ENCODE assay signal across 8 mouse cellular contexts in genomic region chr8:110808495-110809472, GRCm38 (mm10). TPM values are rescaled to one million over a fixed set of nuclear protein-coding genes. Genes with fewer than 3 reads are reported as not detected.
DNase-seq lines count a peak whose midpoint lies in the region; ATAC-seq lines count a peak whose summit lies in the region.

No protein-coding gene starts in this region.

- H3K4me3 ChIP-seq in limb, embryonic 12.5 days (replicated peaks): no peak overlapping the region
- no peak overlapping the region for H3K4me3 ChIP-seq in limb, embryonic 10.5 days
- no peak overlapping the region for H3K4me3 ChIP-seq in stomach, embryonic 16.5 days (replicated peaks; ENCODE audit: low read length)
- no peak overlapping the region for H3K4me3 ChIP-seq in forebrain, embryonic 16.5 days (replicated peaks; ENCODE audit: low read length)

- no peaks in the 10 kb centered on the region for H3K27me3 ChIP-seq in limb, embryonic 12.5 days
- no peaks in the 10 kb centered on the region for H3K27me3 ChIP-seq in limb, embryonic 10.5 days (ENCODE audit: low read depth, poor library complexity, severe bottlenecking)
- H3K27me3 ChIP-seq in stomach, embryonic 16.5 days (ENCODE audit: control insufficient read depth, insufficient read depth, low read length): no peaks in the 10 kb centered on the region
- H3K27me3 ChIP-seq in forebrain, embryonic 16.5 days (replicated peaks; ENCODE audit: control insufficient read depth, insufficient read depth, low read length): no peaks in the 10 kb centered on the region

- H3K9ac ChIP-seq in limb, embryonic 12.5 days (replicated peaks): no peak overlapping the region
- H3K9ac ChIP-seq in stomach, embryonic 16.5 days (ENCODE audit: low read length): no peak overlapping the region
- no peak overlapping the region for H3K9ac ChIP-seq in forebrain, embryonic 16.5 days (replicated peaks; ENCODE audit: low read depth, low read length)

- H3K4me2 ChIP-seq in limb, embryonic 12.5 days: no peak overlapping the region
- H3K4me2 ChIP-seq in stomach, embryonic 16.5 days (ENCODE audit: low read depth, low read length): no peak overlapping the region
- no peak overlapping the region for H3K4me2 ChIP-seq in forebrain, embryonic 16.5 days (ENCODE audit: low read length)

- WGBS in limb, embryonic 12.5 days: 60% methylated on average over 13 of the region's 13 CpGs
- 60% methylated on average over 13 of the region's 13 CpGs for WGBS in limb, embryonic 10.5 days
- WGBS in stomach, embryonic 16.5 days: 43% methylated on average over 13 of the region's 13 CpGs
- 61% methylated on average over 13 of the region's 13 CpGs for WGBS in forebrain, embryonic 16.5 days

- H3K27ac ChIP-seq in limb, embryonic 12.5 days: 0 out of 2 replicates have a peak overlapping the region, but pooled peaks have one; percentile 53
- no peak overlapping the region for H3K27ac ChIP-seq in limb, embryonic 10.5 days
- peak overlapping the region; percentile 75 for H3K27ac ChIP-seq in stomach, embryonic 16.5 days (ENCODE audit: low read length)
- no peak overlapping the region for H3K27ac ChIP-seq in forebrain, embryonic 16.5 days (ENCODE audit: low read length)

- intact Hi-C loops in gastrocnemius, postnatal 14 days (cut with DNase I; ENCODE audit: low total_unique reads): no loop called here

- DNase-seq in limb, embryonic 10.5 days (ENCODE audit: low spot score): no peak
- peak; percentile 76 for DNase-seq in adipocyte (ENCODE audit: low spot score)
- DNase-seq in gastrocnemius, postnatal 14 days: peak; percentile 64
- DNase-seq in kidney, postnatal 10 days: peak; percentile 79
- DNase-seq in cerebellum, adult 11 months: no peak

- H3K9me3 ChIP-seq in limb, embryonic 12.5 days: no peaks in the 10 kb centered on the region
- H3K9me3 ChIP-seq in limb, embryonic 10.5 days (replicated peaks): no peaks in the 10 kb centered on the region
- H3K9me3 ChIP-seq in stomach, embryonic 16.5 days (replicated peaks; ENCODE audit: control insufficient read depth, low read length): no peaks in the 10 kb centered on the region
- no peaks in the 10 kb centered on the region for H3K9me3 ChIP-seq in forebrain, embryonic 16.5 days (ENCODE audit: control insufficient read depth, low read length)

- ATAC-seq in limb, embryonic 12.5 days (ENCODE audit: insufficient number of reproducible peaks, insufficient read depth, low FRiP score, low TSS enrichment, low read depth): no peak
- peak; percentile 56; the same call in 1 of the 2 replicates for ATAC-seq in stomach, embryonic 16.5 days (ENCODE audit: insufficient read depth, low FRiP score)
- ATAC-seq in forebrain, embryonic 16.5 days: no peak

- no peaks in the 10 kb centered on the region for H3K4me1 ChIP-seq in limb, embryonic 12.5 days (replicated peaks)
- no peaks in the 10 kb centered on the region for H3K4me1 ChIP-seq in limb, embryonic 10.5 days
- peaks cover 25% of the 10 kb centered on the region for H3K4me1 ChIP-seq in stomach, embryonic 16.5 days (ENCODE audit: control insufficient read depth, insufficient read depth, low read length)
- H3K4me1 ChIP-seq in forebrain, embryonic 16.5 days (replicated peaks; ENCODE audit: control insufficient read depth, insufficient read depth, low read length): no peaks in the 10 kb centered on the region

- peaks cover 56% of the 10 kb centered on the region for H3K36me3 ChIP-seq in limb, embryonic 12.5 days
- peaks cover 54% of the 10 kb centered on the region for H3K36me3 ChIP-seq in limb, embryonic 10.5 days
- peaks cover 10% of the 10 kb centered on the region; the same call in 1 of the 2 replicates for H3K36me3 ChIP-seq in stomach, embryonic 16.5 days (ENCODE audit: control insufficient read depth, insufficient read depth, low read length)
- peaks cover 37% of the 10 kb centered on the region for H3K36me3 ChIP-seq in forebrain, embryonic 16.5 days (ENCODE audit: control insufficient read depth, insufficient read depth)

RNA-seq across cellular contexts. Expression of gene Il34, which starts 3.1 kb away (rescaled TPM):
- 0.15 and 0.44 TPM in 2 replicates for polyA plus RNA-seq in limb, embryonic 12.5 days (2016; fragmentation: Nextera tagmentation; extraction: Ambion mirVana)
- 0.15 TPM in 1 of 2 replicates, not detected in the other for polyA plus RNA-seq in limb, embryonic 10.5 days (2016; fragmentation: Nextera tagmentation; extraction: Ambion mirVana)
- 10 to 100 TPM; 15.6 to 20.0 TPM for total RNA-seq in gastrocnemius, postnatal 14 days (2021)
- 2.9 and 5.0 TPM in 2 replicates for polyA plus RNA-seq in stomach, embryonic 16.5 days (2015; fragmentation: Nextera tagmentation; extraction: Ambion mirVana)
- 5.4 and 5.7 TPM in 2 replicates for polyA plus RNA-seq in forebrain, embryonic 16.5 days (2015; fragmentation: Nextera tagmentation; extraction: Ambion mirVana)

RNA-seq across cellular contexts. Expression of gene Cog4, which starts 37.6 kb away (rescaled TPM):
- polyA plus RNA-seq in limb, embryonic 12.5 days (2016; fragmentation: Nextera tagmentation; extraction: Ambion mirVana): 84.9 and 88.6 TPM in 2 replicates
- 75.8 and 87.0 TPM in 2 replicates for polyA plus RNA-seq in limb, embryonic 10.5 days (2016; fragmentation: Nextera tagmentation; extraction: Ambion mirVana)
- total RNA-seq in gastrocnemius, postnatal 14 days (2021): 10 to 100 TPM; 38.9 to 44.1 TPM
- polyA plus RNA-seq in stomach, embryonic 16.5 days (2015; fragmentation: Nextera tagmentation; extraction: Ambion mirVana): 70.3 and 71.5 TPM in 2 replicates
- polyA plus RNA-seq in forebrain, embryonic 16.5 days (2015; fragmentation: Nextera tagmentation; extraction: Ambion mirVana): 65.0 and 69.3 TPM in 2 replicates

RNA-seq across cellular contexts. Expression of gene Sf3b3, which starts 37.8 kb away (rescaled TPM):
- polyA plus RNA-seq in limb, embryonic 12.5 days (2016; fragmentation: Nextera tagmentation; extraction: Ambion mirVana): 207 and 211 TPM in 2 replicates
- 232 and 238 TPM in 2 replicates for polyA plus RNA-seq in limb, embryonic 10.5 days (2016; fragmentation: Nextera tagmentation; extraction: Ambion mirVana)
- total RNA-seq in gastrocnemius, postnatal 14 days (2021): 10 to 100 TPM; 24.2 to 29.3 TPM
- polyA plus RNA-seq in stomach, embryonic 16.5 days (2015; fragmentation: Nextera tagmentation; extraction: Ambion mirVana): 128 and 131 TPM in 2 replicates
- polyA plus RNA-seq in forebrain, embryonic 16.5 days (2015; fragmentation: Nextera tagmentation; extraction: Ambion mirVana): 124 and 136 TPM in 2 replicates

Comparison
In these comparisons a context has a peak if more than half of its experiments do, and no peak if none do; other contexts are left out.
1. H3K27ac ChIP-seq: peak in limb, embryonic 12.5 days (single experiment) and stomach, embryonic 16.5 days (single experiment); none in limb, embryonic 10.5 days (single experiment) and forebrain, embryonic 16.5 days (single experiment).
2. DNase-seq: peak in adipocyte (single experiment), gastrocnemius, postnatal 14 days (single experiment) and kidney, postnatal 10 days (single experiment); none in limb, embryonic 10.5 days (single experiment) and cerebellum, adult 11 months (single experiment).